Mouse (Mus musculus) B cell, adult 2 months (primary cell): ENCODE data around the gene Cdadc1.
A peak's percentile ranks its signal among the peaks of the same experiment; 100 is the strongest.
"Not testable (repeated sequence)": the region's sequence is repeated elsewhere in the genome, so short reads cannot be mapped to it uniquely, and the experiment has no call there.

ENCODE experiments used
- DNase-seq, 2 experiments: peaks; one replicate each; pipeline ENCODE4 v3.0.0; 2022

The Cdadc1 gene

GRCm38 (mm10) chr14:59597398-59598259 lies at the start of gene Cdadc1:
Cdadc1 (minus strand) TSS chr14:59597959.
- DNase-seq, result peak; percentile 100

- DNase-seq, result no peak
These were observed 49.3 kb upstream of the Cdadc1 start for GRCm38 (mm10) chr14:59646826-59647697.

- DNase-seq, result no peak
These were observed 47.1 kb upstream of the Cdadc1 start for GRCm38 (mm10) chr14:59644896-59645295.

GRCm38 (mm10) chr14:59644166-59644565 lies 46.4 kb upstream of the Cdadc1 start:
- no peak for DNase-seq

GRCm38 (mm10) chr14:59643582-59643981 lies 45.8 kb upstream of the Cdadc1 start:
- DNase-seq, result peak; percentile 22 to 33

GRCm38 (mm10) chr14:59641856-59642255 lies 44.1 kb upstream of the Cdadc1 start:
- DNase-seq, result no peak

- DNase-seq, result no peak
These were observed 41.3 kb upstream of the Cdadc1 start for GRCm38 (mm10) chr14:59638906-59639703.

- no peak for DNase-seq
These were observed 36.2 kb upstream of the Cdadc1 start for GRCm38 (mm10) chr14:59633988-59634387.

- no peak for DNase-seq
These were observed 35.6 kb upstream of the Cdadc1 start for GRCm38 (mm10) chr14:59633295-59633898.

GRCm38 (mm10) chr14:59632067-59632466 lies 34.3 kb upstream of the Cdadc1 start:
- no peak for DNase-seq

GRCm38 (mm10) chr14:59630096-59630495 lies 32.3 kb upstream of the Cdadc1 start:
- no peak for DNase-seq

- DNase-seq, result no peak
These were observed 31.5 kb upstream of the Cdadc1 start for GRCm38 (mm10) chr14:59629308-59629707.

GRCm38 (mm10) chr14:59627823-59628222 lies 30.1 kb upstream of the Cdadc1 start:
- DNase-seq, result no peak

- DNase-seq, result no peak
These were observed 29.5 kb upstream of the Cdadc1 start for GRCm38 (mm10) chr14:59627142-59627680.

GRCm38 (mm10) chr14:59626711-59627110 lies 29.0 kb upstream of the Cdadc1 start:
- no peak for DNase-seq

- peak in 1 of 2 experiments; percentile 3 for DNase-seq
These were observed 28.1 kb upstream of the Cdadc1 start for GRCm38 (mm10) chr14:59625806-59626364.

GRCm38 (mm10) chr14:59625158-59625805 lies 27.5 kb upstream of the Cdadc1 start, which contains the start of gene Shisa2:
Shisa2 (plus strand) TSS chr14:59625308.
- DNase-seq, result peak in 1 of 2 experiments; percentile 12

GRCm38 (mm10) chr14:59624326-59624885 lies 26.6 kb upstream of the Cdadc1 start:
- DNase-seq, result no peak

GRCm38 (mm10) chr14:59616802-59617201 lies 19.0 kb upstream of the Cdadc1 start:
- no peak for DNase-seq

GRCm38 (mm10) chr14:59614149-59614548 lies 16.4 kb upstream of the Cdadc1 start:
- DNase-seq, result not testable (repeated sequence)
